Mouse (Mus musculus) cerebellum, postnatal 14 days (tissue): ENCODE data around the gene Washc1.
A peak's percentile ranks its signal among the peaks of the same experiment; 100 is the strongest.
"Not testable (repeated sequence)": the region's sequence is repeated elsewhere in the genome, so short reads cannot be mapped to it uniquely, and the experiment has no call there.

Experiments
- DNase-seq, 2 experiments: peaks; one replicate each; pipeline ENCODE4 v3.0.0; 2021; ENCODE audit warnings: mixed read lengths in 2 of 2

The Washc1 gene

GRCm38 (mm10) chr17:66118991-66119390 lies 7.6 kb downstream of the Washc1 start:
- peak; percentile 48 to 59 for DNase-seq

DNA sequence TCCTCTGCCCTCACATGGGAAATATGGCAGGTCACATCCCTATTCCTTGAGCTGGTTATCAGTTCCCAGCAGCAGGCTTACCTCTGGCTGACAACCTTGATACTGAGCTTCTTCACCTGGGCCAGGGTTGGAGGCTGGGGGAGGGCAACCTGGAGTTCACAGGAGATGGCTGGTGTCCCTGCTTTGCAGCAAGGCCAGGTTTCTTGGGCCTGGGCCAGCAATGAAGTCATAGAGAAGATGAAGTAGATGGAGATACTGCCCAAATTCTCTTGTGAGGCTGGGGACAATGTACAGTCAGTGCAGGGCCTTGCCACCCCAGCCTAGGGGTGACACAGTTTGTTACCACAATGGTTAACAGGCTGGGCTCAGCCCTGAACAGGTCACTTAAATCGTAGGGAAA lies 9.4 kb downstream of the Washc1 start:
- peak in 1 of 2 experiments; percentile 55 for DNase-seq

GRCm38 (mm10) chr17:66123066-66123815 lies 11.9 kb downstream of the Washc1 start, which contains the start of gene Ddx11:
Gene Ddx11, plus strand, starts transcription at chr17:66123520.
- DNase-seq: peak; percentile 98

DNA sequence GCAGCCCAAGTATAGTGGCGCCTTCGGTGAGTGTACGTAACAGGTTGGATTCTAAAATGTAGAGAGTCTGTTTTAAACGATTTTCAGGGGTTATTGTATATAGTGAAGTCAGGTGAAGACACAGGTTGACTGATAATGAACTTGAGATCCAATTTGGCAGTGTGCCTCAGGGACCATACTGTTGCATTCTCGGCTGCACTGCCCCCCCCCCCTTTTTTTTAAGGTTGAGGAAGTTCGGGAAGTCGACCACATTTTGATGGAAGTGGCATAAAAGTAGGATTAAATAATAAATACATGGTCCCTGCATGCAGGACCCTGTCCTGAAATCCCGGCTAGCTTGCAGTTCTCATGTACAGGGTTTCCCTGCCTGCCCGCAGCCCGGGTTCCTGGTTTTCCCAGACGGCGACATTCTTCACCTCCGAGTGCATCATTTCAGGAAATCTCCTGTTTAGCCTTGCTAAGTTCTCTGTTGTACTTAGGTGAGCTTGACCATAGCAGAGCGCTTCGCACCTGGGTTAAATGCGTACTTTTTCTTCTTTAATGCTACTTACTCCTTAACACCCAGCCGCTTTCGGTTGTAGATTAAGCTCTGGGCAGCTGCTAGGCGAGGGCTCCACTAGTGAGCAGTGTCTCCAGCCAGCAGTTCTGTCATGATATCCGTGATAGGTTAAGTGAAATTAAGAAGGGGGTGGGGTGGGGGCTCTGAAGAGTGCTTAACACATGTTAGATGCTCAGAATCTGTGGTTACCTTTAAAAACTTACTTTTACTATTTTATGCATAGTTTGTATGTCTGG lies 12.7 kb downstream of the Washc1 start:
- no peak for DNase-seq

- DNase-seq: no peak
Observed at GRCm38 (mm10) chr17:66125211-66125610, 13.9 kb downstream of the Washc1 start.

GRCm38 (mm10) chr17:66130371-66130770 lies 19.0 kb downstream of the Washc1 start:
- DNase-seq: peak; percentile 52 to 57

DNA sequence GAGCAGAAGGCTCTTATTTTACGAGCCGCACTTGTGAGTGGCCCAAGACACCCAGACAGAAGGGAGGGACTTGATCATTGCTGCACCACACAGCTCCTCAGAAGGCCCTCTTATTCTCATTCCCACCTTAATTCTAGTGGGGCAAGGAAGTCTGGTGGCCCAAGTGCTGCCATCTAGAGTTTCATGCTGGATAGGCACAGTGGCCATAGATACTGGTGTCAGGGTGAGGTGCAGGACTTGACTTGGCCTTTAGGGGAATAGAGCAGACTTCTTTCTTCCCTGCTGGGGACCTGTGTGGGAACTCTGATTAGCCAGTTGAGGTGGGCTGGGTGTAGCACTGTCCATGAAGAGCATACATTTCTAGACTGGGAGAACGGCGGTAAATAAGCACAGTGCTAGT lies 19.9 kb downstream of the Washc1 start:
- DNase-seq: no peak

- DNase-seq: not testable (repeated sequence)
Observed at GRCm38 (mm10) chr17:66152706-66153662, 41.6 kb downstream of the Washc1 start.

DNA sequence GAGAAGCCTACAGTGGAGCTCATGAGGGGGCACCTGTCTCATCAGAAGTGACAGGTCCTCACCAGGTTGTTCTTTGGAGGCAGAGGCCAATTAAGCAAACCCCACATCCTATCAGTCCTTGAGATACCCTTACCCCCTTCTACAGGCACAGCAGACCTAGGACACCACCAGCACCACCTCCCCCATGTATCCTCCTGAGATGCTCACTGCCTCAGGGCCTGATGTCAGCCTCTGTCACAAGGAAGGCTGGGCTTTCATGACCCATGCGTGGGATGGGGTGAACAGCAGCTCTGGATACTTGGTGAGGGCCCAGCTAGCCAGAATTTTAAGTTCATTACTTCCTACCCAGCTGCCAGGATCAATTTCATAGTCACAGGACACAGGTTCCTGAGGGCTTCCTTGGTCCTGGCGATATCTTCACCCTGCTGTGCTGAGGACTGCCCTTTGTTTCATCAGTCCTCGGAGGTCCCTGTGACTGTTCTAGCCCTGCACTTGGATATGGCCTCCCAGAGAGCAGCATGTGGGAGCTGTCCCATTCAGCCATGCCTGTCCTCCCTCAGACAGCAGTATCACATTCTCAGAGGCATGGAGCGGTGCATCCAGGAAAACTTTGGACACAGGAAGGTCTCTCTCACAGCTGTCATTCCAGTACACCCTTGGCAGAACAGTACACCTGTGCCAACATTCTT lies 42.5 kb downstream of the Washc1 start:
- not testable (repeated sequence) for DNase-seq

DNA sequence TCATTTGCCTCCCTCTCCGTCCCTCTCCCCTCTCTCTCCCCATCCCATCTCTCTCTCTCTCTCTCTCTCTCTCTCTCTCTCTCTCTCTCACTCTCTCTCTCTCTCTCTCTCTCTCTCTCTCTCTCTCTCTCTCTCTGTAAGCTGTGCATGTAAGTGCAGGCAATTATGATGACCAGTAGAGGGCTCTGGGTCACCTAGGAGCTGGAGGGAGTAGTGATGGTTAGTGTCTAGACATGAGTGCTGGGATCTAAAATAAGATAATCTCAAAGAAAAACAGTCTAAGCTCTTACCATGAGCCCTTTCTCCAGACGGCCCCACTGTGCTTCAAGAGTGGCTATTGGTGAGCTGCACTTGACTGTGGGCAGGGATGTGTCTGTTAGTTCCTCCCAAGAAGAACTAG lies 43.5 kb downstream of the Washc1 start:
- DNase-seq: no peak

DNA sequence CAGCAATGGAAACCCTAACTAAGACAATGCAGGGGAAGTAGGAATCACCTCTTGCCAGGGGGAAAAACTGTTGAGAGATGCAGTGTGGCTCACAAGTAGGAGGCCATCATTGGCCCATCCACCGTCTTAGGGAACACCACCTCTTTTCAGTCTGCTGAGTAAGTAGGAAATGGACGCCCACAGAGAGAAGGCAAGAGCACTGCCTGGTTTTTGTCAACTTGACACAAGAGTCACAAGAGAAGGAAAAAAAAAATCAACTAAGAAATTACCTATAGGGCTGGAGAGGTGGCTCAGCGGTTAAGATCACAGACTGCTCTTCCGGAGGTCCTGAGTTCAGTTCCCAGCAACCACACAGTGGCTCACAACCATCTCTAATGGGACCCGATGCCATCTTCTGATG lies 46.9 kb downstream of the Washc1 start:
- no peak for DNase-seq

DNA sequence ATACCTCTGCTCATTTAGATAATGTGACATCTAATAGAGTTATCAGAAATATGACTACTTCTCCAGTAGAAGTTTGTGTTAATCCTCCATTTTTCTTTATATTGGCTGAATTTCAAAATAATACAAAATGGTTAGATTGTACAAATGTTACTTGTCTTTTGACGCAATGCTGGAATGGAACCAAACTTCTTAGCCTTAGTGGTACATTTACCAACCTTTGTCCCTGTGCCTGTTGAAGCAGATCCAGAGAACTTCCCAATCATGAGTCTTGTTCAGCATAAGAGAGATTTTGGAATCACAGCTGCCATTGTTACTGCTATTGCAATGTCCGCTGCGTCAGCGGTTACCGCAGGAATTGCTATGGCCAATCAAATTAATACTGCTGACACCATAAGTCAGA lies 55.8 kb downstream of the Washc1 start:
- DNase-seq: not testable (repeated sequence)
